Mouse (Mus musculus) hindbrain, embryonic 10.5 days (tissue): ENCODE results near the gene Tubb4a. TPM values are rescaled to one million over a fixed set of nuclear protein-coding genes. Genes with fewer than 3 reads are reported as not detected.
"Not testable (repeated sequence)": the region's sequence is repeated elsewhere in the genome, so short reads cannot be mapped to it uniquely, and the experiment has no call there.

Experiments used
- DNase-seq: peaks from one replicate; pipeline ENCODE4 v3.0.0-alpha.2; 2017; ENCODE audit warnings: low spot score
- H3K27ac ChIP-seq: fragments of 300-500 bp; sonication (generic); 2 replicates; pipeline ENCODE4 v1.5.1; 2016; ENCODE audit warnings: mild to moderate bottlenecking, moderate library complexity
- H3K27me3 ChIP-seq: fragments of 300-500 bp; sonication (generic); 2 replicates; pipeline ENCODE4 v1.6.1; 2016; ENCODE audit warnings: mild to moderate bottlenecking; ENCODE audit not compliant: poor library complexity, insufficient read depth, severe bottlenecking
- H3K36me3 ChIP-seq: fragments of 300-500 bp; sonication (generic); 2 replicates; pipeline ENCODE4 v1.6.1; 2016; ENCODE audit warnings: mild to moderate bottlenecking, moderate library complexity
- H3K4me1 ChIP-seq: fragments of 300-500 bp; sonication (generic); replicated peaks from 2 replicates; pipeline ENCODE4 v1.6.1; 2016; ENCODE audit warnings: mild to moderate bottlenecking
- H3K4me3 ChIP-seq: fragments of 300-500 bp; sonication (generic); 2 replicates; pipeline ENCODE4 v1.5.1; 2016; ENCODE audit warnings: mild to moderate bottlenecking, moderate library complexity
- H3K9me3 ChIP-seq: fragments of 300-500 bp; sonication (generic); 2 replicates; pipeline ENCODE4 v1.6.1; 2016; ENCODE audit warnings: mild to moderate bottlenecking, moderate library complexity
- WGBS: fragments of 180-500 bp; shearing (Covaris S2); methylation state at CpG from one replicate; pipeline ENCODE4 v1.1.7; 2016; 5-methylcytosine and 5-hydroxymethylcytosine counted together
- polyA plus RNA-seq: library from polyadenylated mRNA; unstranded; fragments of >200 nt; fragmentation: Nextera tagmentation; extraction: Ambion mirVana; gene quantifications from 2 replicates; pipeline ENCODE4 v1.2.1, GENCODE M21; 2016

The Tubb4a gene
- polyA plus RNA-seq, 1 experiment from 2014 or later, result 167 TPM

GRCm38 (mm10) chr17:57062548-57062947 lies 25.0 kb downstream of the Tubb4a start:
- H3K9me3 ChIP-seq, result no peaks in the 10 kb centered on the region
- H3K27ac ChIP-seq, result peak overlapping the region; percentile 45; the same call in 1 of the 2 replicates
- H3K36me3 ChIP-seq, result 0 out of 2 replicates have a peak, but pooled peaks cover 5% of the 10 kb centered on the region
- no peak for DNase-seq
- WGBS, result under 1% methylated on average over 22 of the region's 22 CpGs
- H3K4me1 ChIP-seq, result peaks cover 40% of the 10 kb centered on the region
- H3K4me3 ChIP-seq, result peak overlapping the region; percentile 47
- H3K27me3 ChIP-seq, result peaks cover 65% of the 10 kb centered on the region

- 0 out of 2 replicates have a peak, but pooled peaks cover 5% of the 10 kb centered on the region for H3K36me3 ChIP-seq
- H3K27me3 ChIP-seq, result peaks cover 65% of the 10 kb centered on the region
- WGBS, result under 1% methylated on average over 39 of the region's 39 CpGs
- no peak for DNase-seq
- no peaks in the 10 kb centered on the region for H3K9me3 ChIP-seq
- H3K4me1 ChIP-seq, result peaks cover 40% of the 10 kb centered on the region
- peak overlapping the region; percentile 47 for H3K4me3 ChIP-seq
- peak overlapping the region; percentile 45; the same call in 1 of the 2 replicates for H3K27ac ChIP-seq
These were observed 25.5 kb downstream of the Tubb4a start for GRCm38 (mm10) chr17:57062011-57062521.

- Histone ChIP-seq H3K4me3 (peak overlapping the region; percentile 74), H3K4me1 (peaks cover 40% of the 10 kb centered on the region), H3K27me3 (peaks cover 58% of the 10 kb centered on the region), H3K27ac (no peak overlapping the region), H3K9me3 (no peaks in the 10 kb centered on the region), H3K36me3 (peaks cover 10% of the 10 kb centered on the region)
- DNase-seq, result no peak
- 41% methylated on average over 10 of the region's 10 CpGs for WGBS
These were observed 26.5 kb downstream of the Tubb4a start for GRCm38 (mm10) chr17:57061069-57061468.

- H3K4me1 ChIP-seq, result peaks cover 37% of the 10 kb centered on the region
- H3K36me3 ChIP-seq, result peaks cover 17% of the 10 kb centered on the region
- no peaks in the 10 kb centered on the region for H3K9me3 ChIP-seq
- under 1% methylated on average over 44 of the region's 44 CpGs for WGBS
- DNase-seq, result peak; percentile 94
- peak overlapping the region; percentile 74 for H3K4me3 ChIP-seq
- H3K27ac ChIP-seq, result peak overlapping the region; percentile 91
- peaks cover 54% of the 10 kb centered on the region for H3K27me3 ChIP-seq
These were observed 27.3 kb downstream of the Tubb4a start for GRCm38 (mm10) chr17:57060231-57060801.

GRCm38 (mm10) chr17:57059486-57059977 lies 28.1 kb downstream of the Tubb4a start, which contains the start of gene Slc25a23:
TSS of gene Slc25a23 (minus strand) at chr17:57059863.
- peaks cover 36% of the 10 kb centered on the region for H3K4me1 ChIP-seq
- WGBS, result under 1% methylated on average over 45 of the region's 45 CpGs
- H3K27ac ChIP-seq, result peak within 1 kb of the TSS; percentile 91
- peaks cover 25% of the 10 kb centered on the region for H3K36me3 ChIP-seq
- peak within 1 kb of the TSS; percentile 74 for H3K4me3 ChIP-seq
- DNase-seq, result peak; percentile 87
- H3K9me3 ChIP-seq, result no peaks in the 10 kb centered on the region
- peaks cover 46% of the 10 kb centered on the region for H3K27me3 ChIP-seq

GRCm38 (mm10) chr17:57058891-57059485 lies 28.6 kb downstream of the Tubb4a start, which contains the start of gene Crb3:
TSS of gene Crb3 (plus strand) at chr17:57059105.
- peak within 1 kb of the TSS; percentile 74 for H3K4me3 ChIP-seq
- under 1% methylated on average over 19 of the region's 22 CpGs for WGBS
- peaks cover 36% of the 10 kb centered on the region for H3K4me1 ChIP-seq
- H3K27me3 ChIP-seq, result peaks cover 41% of the 10 kb centered on the region
- H3K36me3 ChIP-seq, result peaks cover 31% of the 10 kb centered on the region
- DNase-seq, result no peak
- no peaks in the 10 kb centered on the region for H3K9me3 ChIP-seq
- H3K27ac ChIP-seq, result peak within 1 kb of the TSS; percentile 91

- Histone ChIP-seq H3K36me3 (peaks cover 58% of the 10 kb centered on the region), H3K4me1 (peaks cover 25% of the 10 kb centered on the region), H3K27me3 (peaks cover 15% of the 10 kb centered on the region), H3K9me3 (no peaks in the 10 kb centered on the region), H3K4me3 (no peak overlapping the region), H3K27ac (no peak overlapping the region)
- no peak for DNase-seq
- WGBS, result 87% methylated on average over 3 of the region's 3 CpGs
These were observed 31.3 kb downstream of the Tubb4a start for GRCm38 (mm10) chr17:57056246-57056645.

GRCm38 (mm10) chr17:57051679-57052078 lies 35.9 kb downstream of the Tubb4a start:
- not testable (repeated sequence) for DNase-seq, H3K27ac ChIP-seq, H3K4me1 ChIP-seq, H3K27me3 ChIP-seq, H3K4me3 ChIP-seq, H3K9me3 ChIP-seq
- peaks cover 93% of the 10 kb centered on the region for H3K36me3 ChIP-seq
- 79% methylated on average over 4 of the region's 4 CpGs for WGBS

- Histone ChIP-seq H3K27ac (no peak overlapping the region), H3K36me3 (peaks cover 86% of the 10 kb centered on the region), H3K27me3 (no peaks in the 10 kb centered on the region), H3K9me3 (no peaks in the 10 kb centered on the region), H3K4me1 (no peaks in the 10 kb centered on the region), H3K4me3 (no peak overlapping the region)
- WGBS, result 93% methylated on average over 3 of the region's 3 CpGs
- DNase-seq, result no peak
These were observed 38.8 kb downstream of the Tubb4a start for GRCm38 (mm10) chr17:57048816-57049215.

GRCm38 (mm10) chr17:57047406-57047805 lies 40.2 kb downstream of the Tubb4a start:
- Histone ChIP-seq H3K4me3 (no peak overlapping the region), H3K27me3 (no peaks in the 10 kb centered on the region), H3K27ac (no peak overlapping the region), H3K36me3 (peaks cover 72% of the 10 kb centered on the region), H3K9me3 (no peaks in the 10 kb centered on the region), H3K4me1 (peaks cover 3% of the 10 kb centered on the region; the same call in 1 of the 2 replicates)
- DNase-seq, result no peak
- 29% methylated on average over 5 of the region's 5 CpGs for WGBS

GRCm38 (mm10) chr17:57041554-57041953 lies 46.0 kb downstream of the Tubb4a start, which contains the start of gene Slc25a41:
TSS of gene Slc25a41 (minus strand) at chr17:57041654.
- Histone ChIP-seq H3K36me3 (peaks cover 20% of the 10 kb centered on the region), H3K9me3 (peaks cover 3% of the 10 kb centered on the region; the same call in 1 of the 2 replicates), H3K27ac (no peak within 1 kb of the TSS), H3K27me3 (peaks cover 22% of the 10 kb centered on the region), H3K4me1 (peaks cover 3% of the 10 kb centered on the region; the same call in 1 of the 2 replicates), H3K4me3 (no peak within 1 kb of the TSS)
- DNase-seq, result no peak
- WGBS, result 77% methylated on average over 8 of the region's 8 CpGs

GRCm38 (mm10) chr17:57038978-57039377 lies 48.6 kb downstream of the Tubb4a start:
- no peak for DNase-seq
- H3K27ac ChIP-seq, result no peak overlapping the region
- no peaks in the 10 kb centered on the region for H3K36me3 ChIP-seq
- no peak overlapping the region for H3K4me3 ChIP-seq
- H3K9me3 ChIP-seq, result peaks cover 3% of the 10 kb centered on the region; the same call in 1 of the 2 replicates
- peaks cover 22% of the 10 kb centered on the region for H3K27me3 ChIP-seq
- 36% methylated on average over 8 of the region's 8 CpGs for WGBS
- peaks cover 3% of the 10 kb centered on the region; the same call in 1 of the 2 replicates for H3K4me1 ChIP-seq

GRCm38 (mm10) chr17:57032854-57033253 lies 54.7 kb downstream of the Tubb4a start:
- H3K27ac ChIP-seq, result peak overlapping the region; percentile 99
- H3K9me3 ChIP-seq, result no peaks in the 10 kb centered on the region
- WGBS, result 86% methylated on average over 4 of the region's 4 CpGs
- H3K27me3 ChIP-seq, result peaks cover 7% of the 10 kb centered on the region
- peaks cover 18% of the 10 kb centered on the region for H3K36me3 ChIP-seq
- peaks cover 26% of the 10 kb centered on the region for H3K4me1 ChIP-seq
- DNase-seq, result no peak
- H3K4me3 ChIP-seq, result peak overlapping the region; percentile 77
